Mouse (Mus musculus): ENCODE results near the gene Zfp37.

- no peak for TF ChIP-seq POLR2A (IDR thresholded peaks at IDR 0.05; ENCODE audit: borderline replicate concordance, control insufficient read depth, low read depth, low read length)
- TF ChIP-seq CTCF (IDR thresholded peaks at IDR 0.05; ENCODE audit: control insufficient read depth, insufficient read depth, low read length), result no peak
Observed at GRCm38 (mm10) chr4:62150811-62151210, 80.0 kb downstream of the Zfp37 start, which contains the start of gene Mup21.
